Mouse (Mus musculus): Measurements from ENCODE around the gene Gm21976. TPM values are rescaled to one million over a fixed set of nuclear protein-coding genes. Genes with fewer than 3 reads are reported as not detected.
A peak's percentile ranks its signal among the peaks of the same experiment; 100 is the strongest.

Gene Gm21976
- total and polyA plus RNA-seq, 3 experiments = not detected

DNA sequence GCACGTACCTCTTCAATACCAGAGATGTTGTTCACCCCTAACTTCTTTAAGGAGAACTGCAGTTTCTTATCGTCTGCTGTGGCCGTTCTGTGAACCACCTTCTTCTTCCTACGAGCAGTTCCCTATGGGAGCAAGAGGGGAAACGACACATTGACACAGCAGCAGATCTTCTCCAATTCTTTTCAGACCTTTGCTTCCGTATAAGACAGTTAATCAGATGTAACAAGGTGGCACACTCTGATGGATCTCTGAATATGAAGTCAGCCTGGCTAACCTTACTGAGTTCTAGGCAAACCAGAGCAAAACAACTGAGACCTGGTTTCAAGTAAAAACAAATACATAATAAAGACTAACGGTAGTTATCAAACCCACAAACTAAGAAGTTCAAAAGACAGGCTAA, 33.9 kb downstream of the Gm21976 start:
- ATAC-seq (ENCODE audit: extremely low read depth, insufficient number of reproducible peaks, low FRiP score, poor library complexity, severe bottlenecking) (no peak), DNase-seq (ENCODE audit: low spot score) (no peak)
- Histone ChIP-seq H3K27me3 (ENCODE audit: insufficient read depth, low read length) (no peaks in the 10 kb centered on the region), H3K36me3 (replicated peaks) (peaks cover 62% of the 10 kb centered on the region), H3K4me1 (ENCODE audit: insufficient read depth, low read depth, low read length) (peaks cover 43% of the 10 kb centered on the region), H3K4me3 (ENCODE audit: low read depth, low read length) (no peak overlapping the region; the same call in 1 of the 2 replicates), H3K9me3 (replicated peaks) (no peaks in the 10 kb centered on the region)
- TF ChIP-seq POLR2AphosphoS5 (IDR thresholded peaks at IDR 0.05; ENCODE audit: insufficient replicate concordance, low read depth, low read length) = no peak
- no peak for TF ChIP-seq CTCF (IDR thresholded peaks at IDR 0.05; ENCODE audit: low read depth, low read length)
- no peak for TF ChIP-seq GATA1 (IDR thresholded peaks at IDR 0.05; ENCODE audit: borderline replicate concordance, low read length)
- TF ChIP-seq GATA2 (IDR thresholded peaks at IDR 0.05; ENCODE audit: borderline replicate concordance, low read depth, low read length) = no peak
- TF ChIP-seq TAL1 (conservative IDR thresholded peaks at IDR 0.05; ENCODE audit: low read depth, low read length) = no peak

DNA sequence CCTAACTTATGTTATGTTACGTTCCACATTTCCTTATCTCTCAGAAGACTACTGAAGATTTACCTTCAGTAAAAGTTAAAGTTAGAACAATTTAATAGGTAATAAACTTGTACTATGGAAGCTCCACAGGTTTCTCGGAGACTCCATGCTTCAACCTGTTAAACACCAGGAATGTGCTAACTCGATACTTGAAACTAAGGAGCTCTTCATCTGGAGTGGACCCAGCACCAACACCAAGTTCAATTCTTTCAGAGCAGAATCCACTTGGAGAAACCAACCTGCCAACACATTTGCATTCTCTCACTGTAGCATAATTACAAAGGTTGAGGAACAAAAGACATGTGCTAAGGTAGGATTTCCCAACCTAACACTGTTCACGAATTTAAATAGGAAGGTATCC, 35.4 kb downstream of the Gm21976 start:
- ATAC-seq (ENCODE audit: extremely low read depth, insufficient number of reproducible peaks, low FRiP score, poor library complexity, severe bottlenecking) (no peak), DNase-seq (ENCODE audit: low spot score) (no peak)
- Histone ChIP-seq H3K4me1 (ENCODE audit: insufficient read depth, low read depth, low read length) (peaks cover 45% of the 10 kb centered on the region), H3K27me3 (ENCODE audit: insufficient read depth, low read length) (no peaks in the 10 kb centered on the region), H3K4me3 (ENCODE audit: low read depth, low read length) (peak overlapping the region; percentile 57), H3K36me3 (replicated peaks) (peaks cover 50% of the 10 kb centered on the region), H3K9me3 (replicated peaks) (no peaks in the 10 kb centered on the region)
- TF ChIP-seq GATA1 (IDR thresholded peaks at IDR 0.05; ENCODE audit: borderline replicate concordance, low read length) (no peak), TAL1 (conservative IDR thresholded peaks at IDR 0.05; ENCODE audit: low read depth, low read length) (no peak), CTCF (IDR thresholded peaks at IDR 0.05; ENCODE audit: low read depth, low read length) (no peak), POLR2AphosphoS5 (IDR thresholded peaks at IDR 0.05; ENCODE audit: insufficient replicate concordance, low read depth, low read length) (no peak), GATA2 (IDR thresholded peaks at IDR 0.05; ENCODE audit: borderline replicate concordance, low read depth, low read length) (no peak)

DNA sequence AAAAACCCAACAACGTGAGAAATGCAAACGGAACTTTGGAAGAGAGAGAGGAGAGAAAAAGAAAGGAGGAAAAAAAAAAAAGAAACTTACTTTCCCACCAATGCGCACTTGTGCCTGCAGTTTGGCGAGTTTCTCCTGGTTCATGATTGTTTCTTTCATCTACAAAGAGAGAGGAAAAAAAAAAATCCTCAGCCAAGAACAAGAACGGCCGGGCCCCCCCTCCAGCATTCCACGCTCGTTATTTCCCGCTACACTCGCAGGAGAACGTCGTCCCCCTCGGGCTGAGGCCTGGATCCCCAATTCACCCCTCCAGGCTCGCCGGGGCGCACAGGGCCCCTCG, 36.4 kb downstream of the Gm21976 start:
- H3K9me3 ChIP-seq (replicated peaks) = no peaks in the 10 kb centered on the region
- no peak for ATAC-seq (ENCODE audit: extremely low read depth, insufficient number of reproducible peaks, low FRiP score, poor library complexity, severe bottlenecking)
- no peak for DNase-seq (ENCODE audit: low spot score)
- H3K27me3 ChIP-seq (ENCODE audit: insufficient read depth, low read length) = no peaks in the 10 kb centered on the region
- TF ChIP-seq GATA1 (IDR thresholded peaks at IDR 0.05; ENCODE audit: borderline replicate concordance, low read length) = no peak
- no peak for TF ChIP-seq GATA2 (IDR thresholded peaks at IDR 0.05; ENCODE audit: borderline replicate concordance, low read depth, low read length)
- no peak for TF ChIP-seq CTCF (IDR thresholded peaks at IDR 0.05; ENCODE audit: low read depth, low read length)
- no peak for TF ChIP-seq TAL1 (conservative IDR thresholded peaks at IDR 0.05; ENCODE audit: low read depth, low read length)
- no peak for TF ChIP-seq POLR2AphosphoS5 (IDR thresholded peaks at IDR 0.05; ENCODE audit: insufficient replicate concordance, low read depth, low read length)
- H3K4me3 ChIP-seq (ENCODE audit: low read depth, low read length) = peak overlapping the region; percentile 92
- peaks cover 44% of the 10 kb centered on the region for H3K36me3 ChIP-seq (replicated peaks)
- peaks cover 40% of the 10 kb centered on the region for H3K4me1 ChIP-seq (ENCODE audit: insufficient read depth, low read depth, low read length)

DNA sequence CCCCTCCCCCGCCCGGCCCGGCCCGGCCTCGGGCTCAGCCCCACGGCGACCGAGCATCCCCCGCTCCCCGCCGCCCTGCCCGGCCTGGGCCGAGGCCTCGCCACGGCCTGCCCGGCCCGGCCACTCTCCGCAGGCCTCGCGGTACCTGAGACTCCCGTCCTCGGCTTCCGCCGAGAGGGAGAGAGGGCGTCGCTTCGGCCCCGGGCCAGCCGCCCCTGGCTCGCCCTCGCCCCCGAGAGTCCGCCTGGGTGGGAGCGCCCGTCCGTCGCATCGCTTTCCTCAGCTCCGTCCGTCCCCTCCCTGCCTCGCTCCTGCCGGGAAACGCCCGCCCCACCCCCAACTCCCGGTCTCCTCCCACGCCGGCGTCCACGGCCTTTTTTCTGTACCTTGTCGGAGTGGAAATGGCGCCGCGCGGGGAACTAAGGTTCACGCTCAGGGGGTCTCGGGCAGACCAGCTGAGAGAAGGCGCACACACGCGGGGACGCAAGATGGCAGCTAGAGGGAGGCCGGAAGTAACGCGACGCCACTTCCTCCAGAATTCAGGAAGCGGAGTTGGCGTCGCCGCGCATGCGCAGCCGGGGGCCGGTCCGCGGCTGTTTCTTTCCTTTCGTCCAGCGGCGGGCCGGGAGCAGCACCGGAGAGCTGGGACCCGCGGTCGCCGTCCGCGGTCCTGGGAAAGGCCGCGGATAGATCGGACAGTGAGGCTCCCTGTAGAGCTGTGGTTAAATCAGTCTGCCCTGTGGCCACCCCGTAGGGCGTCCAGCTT, 37.0 kb downstream of the Gm21976 start, which contains the start of gene Btf3:
Btf3 (minus strand) TSS at position 527 of the 766 bp plus-strand sequence.
- peak; percentile 62; the same call in 1 of the 2 replicates for ATAC-seq (ENCODE audit: extremely low read depth, insufficient number of reproducible peaks, low FRiP score, poor library complexity, severe bottlenecking)

DNA sequence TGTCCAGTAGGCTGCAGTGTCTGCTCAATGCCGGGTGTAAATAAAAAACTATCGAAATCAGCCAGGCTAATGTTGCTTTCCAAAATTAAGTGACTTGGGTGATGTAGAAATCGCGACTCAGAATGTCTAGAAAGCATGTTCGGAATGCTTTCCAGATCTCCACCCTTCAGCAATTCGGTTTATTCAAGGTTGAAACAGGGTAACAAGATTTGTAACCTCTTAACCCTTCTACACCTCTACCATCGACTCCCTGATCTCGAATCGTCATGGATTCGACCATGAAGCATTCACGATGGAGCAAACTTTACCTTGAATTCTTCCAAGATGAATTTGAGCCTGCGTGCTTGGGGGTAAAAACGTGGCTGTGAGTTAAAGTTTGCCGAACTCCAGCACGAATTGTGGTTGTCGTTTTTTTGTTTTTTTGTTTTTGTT, 37.6 kb downstream of the Gm21976 start:
- peak overlapping the region; percentile 92 for H3K4me3 ChIP-seq (ENCODE audit: low read depth, low read length)
- peaks cover 41% of the 10 kb centered on the region for H3K36me3 ChIP-seq (replicated peaks)
- H3K27me3 ChIP-seq (ENCODE audit: insufficient read depth, low read length) = no peaks in the 10 kb centered on the region
- no peak for TF ChIP-seq POLR2AphosphoS5 (IDR thresholded peaks at IDR 0.05; ENCODE audit: insufficient replicate concordance, low read depth, low read length)
- no peak for TF ChIP-seq CTCF (IDR thresholded peaks at IDR 0.05; ENCODE audit: low read depth, low read length)
- TF ChIP-seq GATA1 (IDR thresholded peaks at IDR 0.05; ENCODE audit: borderline replicate concordance, low read length) = no peak
- no peak for TF ChIP-seq TAL1 (conservative IDR thresholded peaks at IDR 0.05; ENCODE audit: low read depth, low read length)
- TF ChIP-seq GATA2 (IDR thresholded peaks at IDR 0.05; ENCODE audit: borderline replicate concordance, low read depth, low read length) = no peak
- DNase-seq (ENCODE audit: low spot score) (peak; percentile 8), ATAC-seq (ENCODE audit: extremely low read depth, insufficient number of reproducible peaks, low FRiP score, poor library complexity, severe bottlenecking) (no peak)
- no peaks in the 10 kb centered on the region for H3K9me3 ChIP-seq (replicated peaks)
- peaks cover 28% of the 10 kb centered on the region for H3K4me1 ChIP-seq (ENCODE audit: insufficient read depth, low read depth, low read length)

More for the DNA sequence above, 37.0 kb downstream of the Gm21976 start, which contains the start of gene Btf3:
- H3K4me3 ChIP-seq (ENCODE audit: low read depth, low read length) = peak within 1 kb of the TSS; percentile 92
- peaks cover 34% of the 10 kb centered on the region for H3K4me1 ChIP-seq (ENCODE audit: insufficient read depth, low read depth, low read length)
- H3K27me3 ChIP-seq (ENCODE audit: insufficient read depth, low read length) = no peaks in the 10 kb centered on the region
- peak; percentile 88 for DNase-seq (ENCODE audit: low spot score)
- TF ChIP-seq TAL1 (conservative IDR thresholded peaks at IDR 0.05; ENCODE audit: low read depth, low read length) (no peak), CTCF (IDR thresholded peaks at IDR 0.05; ENCODE audit: low read depth, low read length) (no peak), GATA2 (IDR thresholded peaks at IDR 0.05; ENCODE audit: borderline replicate concordance, low read depth, low read length) (no peak), GATA1 (IDR thresholded peaks at IDR 0.05; ENCODE audit: borderline replicate concordance, low read length) (no peak), POLR2AphosphoS5 (IDR thresholded peaks at IDR 0.05; ENCODE audit: insufficient replicate concordance, low read depth, low read length) (no peak)
- no peaks in the 10 kb centered on the region for H3K9me3 ChIP-seq (replicated peaks)
- peaks cover 44% of the 10 kb centered on the region for H3K36me3 ChIP-seq (replicated peaks)

DNA sequence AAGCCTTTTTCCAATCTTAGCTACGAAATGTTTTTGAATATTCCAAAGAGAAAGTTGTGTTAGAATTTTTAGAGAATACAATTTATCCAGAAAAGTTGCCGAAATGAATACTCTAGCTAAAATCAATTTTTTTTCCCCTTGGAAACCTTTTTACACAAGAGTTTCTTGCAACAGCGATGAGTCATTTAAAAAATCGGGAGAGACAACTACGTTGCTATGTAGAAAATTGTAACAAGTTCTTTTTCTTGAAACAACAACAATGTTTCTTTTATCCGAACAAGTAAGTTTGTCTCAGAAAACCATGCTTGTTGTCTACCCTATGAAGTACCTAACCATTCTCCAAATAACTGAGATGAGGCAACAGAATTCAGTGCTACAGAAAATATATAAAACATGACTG, 38.2 kb downstream of the Gm21976 start:
- ATAC-seq (ENCODE audit: extremely low read depth, insufficient number of reproducible peaks, low FRiP score, poor library complexity, severe bottlenecking) = no peak

More for the DNA sequence above, 38.2 kb downstream of the Gm21976 start:
- Histone ChIP-seq H3K9me3 (replicated peaks) (no peaks in the 10 kb centered on the region), H3K4me1 (ENCODE audit: insufficient read depth, low read depth, low read length) (peaks cover 23% of the 10 kb centered on the region), H3K27me3 (ENCODE audit: insufficient read depth, low read length) (no peaks in the 10 kb centered on the region), H3K4me3 (ENCODE audit: low read depth, low read length) (peak overlapping the region; percentile 92; the same call in 1 of the 2 replicates), H3K36me3 (replicated peaks) (peaks cover 34% of the 10 kb centered on the region)
- no peak for TF ChIP-seq POLR2AphosphoS5 (IDR thresholded peaks at IDR 0.05; ENCODE audit: insufficient replicate concordance, low read depth, low read length)
- no peak for TF ChIP-seq GATA1 (IDR thresholded peaks at IDR 0.05; ENCODE audit: borderline replicate concordance, low read length)
- no peak for DNase-seq (ENCODE audit: low spot score)
